Mouse (Mus musculus): ENCODE data around the gene Nr1i3.

GRCm38 (mm10) chr1:171260316-171260715 lies 46.5 kb downstream of the Nr1i3 start:
- TF ChIP-seq CTCF (IDR thresholded peaks at IDR 0.05; ENCODE audit: control insufficient read depth, insufficient read depth, insufficient replicate concordance, low read depth, low read length) (no peak), POLR2A (IDR thresholded peaks at IDR 0.05; ENCODE audit: control insufficient read depth, low read depth, low read length) (no peak)
